Mouse (Mus musculus) stomach, embryonic 15.5 days (tissue): Measurements from ENCODE around the gene Dnah2. TPM values are rescaled to one million over a fixed set of nuclear protein-coding genes. Genes with fewer than 3 reads are reported as not detected.
A peak's percentile ranks its signal among the peaks of the same experiment; 100 is the strongest.

ENCODE experiments used
- ATAC-seq: fragments of 200-750 bp; cut with Nextera tagmentation; 2 replicates; pipeline ENCODE4 v1.8.0; 2017; ENCODE audit warnings: low read depth, moderate number of reproducible peaks, moderate TSS enrichment; ENCODE audit not compliant: insufficient read depth, low FRiP score
- H3K27ac ChIP-seq: fragments of 300-500 bp; sonication (generic); 2 replicates; pipeline ENCODE4 v1.5.1; 2015; ENCODE audit warnings: mild to moderate bottlenecking, inconsistent platforms
- H3K27me3 ChIP-seq: fragments of 300-500 bp; sonication (generic); replicated peaks from 2 replicates; pipeline ENCODE4 v1.6.1; 2015; ENCODE audit warnings: inconsistent platforms
- H3K36me3 ChIP-seq: fragments of 300-500 bp; sonication (generic); 2 replicates; pipeline ENCODE4 v1.6.1; 2015; ENCODE audit warnings: inconsistent platforms
- H3K4me1 ChIP-seq: fragments of 300-500 bp; sonication (generic); 2 replicates; pipeline ENCODE4 v1.6.1; 2015; ENCODE audit warnings: inconsistent platforms
- H3K4me2 ChIP-seq: fragments of 300-500 bp; sonication (generic); 2 replicates; pipeline ENCODE4 v1.6.1; 2015; ENCODE audit warnings: mild to moderate bottlenecking, inconsistent platforms
- H3K4me3 ChIP-seq: fragments of 300-500 bp; sonication (generic); replicated peaks from 2 replicates; pipeline ENCODE4 v1.5.1; 2015; ENCODE audit warnings: inconsistent platforms
- H3K9ac ChIP-seq: fragments of 300-500 bp; sonication (generic); 2 replicates; pipeline ENCODE4 v1.6.1; 2015; ENCODE audit warnings: inconsistent platforms
- H3K9me3 ChIP-seq: fragments of 300-500 bp; sonication (generic); 2 replicates; pipeline ENCODE4 v1.6.1; 2016; ENCODE audit warnings: inconsistent platforms
- WGBS: fragments of 180-500 bp; shearing (Covaris S2); methylation state at CpG from one replicate; pipeline ENCODE4 v1.1.7; 2015; 5-methylcytosine and 5-hydroxymethylcytosine counted together
- polyA plus RNA-seq: library from polyadenylated mRNA; unstranded; fragments of >200 nt; fragmentation: Nextera tagmentation; extraction: Ambion mirVana; gene quantifications from 2 replicates; pipeline ENCODE4 v1.2.1, GENCODE M21; 2015

Gene Dnah2
- polyA plus RNA-seq, 1 experiment from 2014 or later = 0.81 TPM

- 86% methylated on average over 10 of the region's 10 CpGs for WGBS
- H3K4me1 ChIP-seq = peaks cover 30% of the 10 kb centered on the region
- H3K4me2 ChIP-seq = no peak overlapping the region
- H3K36me3 ChIP-seq = no peaks in the 10 kb centered on the region
- ATAC-seq = no peak
- H3K4me3 ChIP-seq = no peak overlapping the region
- peaks cover 10% of the 10 kb centered on the region; the same call in 1 of the 2 replicates for H3K27me3 ChIP-seq
- H3K27ac ChIP-seq = no peak overlapping the region
- H3K9me3 ChIP-seq = no peaks in the 10 kb centered on the region
- H3K9ac ChIP-seq = no peak overlapping the region
Measured at GRCm38 (mm10) chr11:69422842-69423241, 126.1 kb downstream of the Dnah2 start.

GRCm38 (mm10) chr11:69421131-69421977 is 127.6 kb downstream of the Dnah2 start:
- H3K4me1 ChIP-seq = peaks cover 40% of the 10 kb centered on the region

GRCm38 (mm10) chr11:69420554-69421000 is 128.3 kb downstream of the Dnah2 start:
- 17% methylated on average over 10 of the region's 10 CpGs for WGBS
- no peak for ATAC-seq

More at GRCm38 (mm10) chr11:69421131-69421977, 127.6 kb downstream of the Dnah2 start:
- H3K9ac ChIP-seq = no peak overlapping the region
- ATAC-seq = no peak
- no peak overlapping the region for H3K4me3 ChIP-seq
- 21% methylated on average over 25 of the region's 25 CpGs for WGBS
- H3K36me3 ChIP-seq = no peaks in the 10 kb centered on the region
- H3K27me3 ChIP-seq = peaks cover 10% of the 10 kb centered on the region; the same call in 1 of the 2 replicates
- peak overlapping the region; percentile 96; the same call in 1 of the 2 replicates for H3K4me2 ChIP-seq
- no peak overlapping the region for H3K27ac ChIP-seq
- no peaks in the 10 kb centered on the region for H3K9me3 ChIP-seq

DNA sequence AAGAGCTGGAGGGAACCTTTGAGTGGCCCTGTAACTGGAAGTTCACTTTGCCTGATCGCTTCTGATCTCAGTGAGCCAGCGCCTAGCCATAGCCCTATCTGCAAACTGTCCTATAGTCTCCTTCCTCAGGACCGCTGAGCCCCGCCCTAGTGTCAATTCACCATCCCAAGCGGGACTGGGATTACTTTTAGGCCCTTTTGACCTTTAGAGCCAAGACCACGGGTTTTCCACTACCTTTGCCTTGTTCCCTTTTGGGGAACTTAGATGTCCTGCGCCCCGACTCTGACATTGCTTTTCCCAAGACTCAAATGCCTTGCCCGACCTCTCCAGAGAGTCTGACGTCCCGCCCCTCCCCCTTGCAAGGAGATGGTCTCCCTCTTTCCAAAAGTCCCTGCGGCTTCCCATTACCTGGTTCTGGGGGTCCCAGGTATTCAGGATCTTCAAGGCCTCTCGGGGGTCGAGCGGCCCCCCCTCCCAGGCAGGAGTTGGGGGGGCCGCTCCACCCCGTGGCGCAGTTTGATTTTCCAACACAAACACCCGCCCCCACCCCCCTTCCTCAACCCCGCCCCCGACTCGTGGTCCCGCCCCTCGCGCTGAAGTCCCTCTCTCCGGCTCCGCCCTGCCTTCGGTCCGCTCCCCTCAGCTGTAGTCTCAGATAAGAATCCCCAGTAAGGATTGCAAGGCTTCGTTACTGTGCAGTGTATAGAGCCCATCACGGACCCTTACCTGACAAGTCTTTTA is 128.9 kb downstream of the Dnah2 start:
- H3K4me3 ChIP-seq = peak overlapping the region; percentile 68
- peaks cover 10% of the 10 kb centered on the region; the same call in 1 of the 2 replicates for H3K27me3 ChIP-seq
- peaks cover 43% of the 10 kb centered on the region for H3K4me1 ChIP-seq
- H3K9ac ChIP-seq = peak overlapping the region; percentile 13; the same call in 1 of the 2 replicates
- peak overlapping the region; percentile 96 for H3K4me2 ChIP-seq
- H3K27ac ChIP-seq = peak overlapping the region; percentile 99
- ATAC-seq = no peak
- WGBS = under 1% methylated on average over 28 of the region's 31 CpGs
- no peaks in the 10 kb centered on the region for H3K9me3 ChIP-seq
- H3K36me3 ChIP-seq = no peaks in the 10 kb centered on the region

More at GRCm38 (mm10) chr11:69420554-69421000, 128.3 kb downstream of the Dnah2 start:
- H3K4me3 ChIP-seq = peak overlapping the region; percentile 68
- H3K27me3 ChIP-seq = peaks cover 10% of the 10 kb centered on the region; the same call in 1 of the 2 replicates
- H3K27ac ChIP-seq = no peak overlapping the region
- no peak overlapping the region for H3K9ac ChIP-seq
- H3K9me3 ChIP-seq = no peaks in the 10 kb centered on the region
- H3K4me1 ChIP-seq = peaks cover 40% of the 10 kb centered on the region
- H3K4me2 ChIP-seq = peak overlapping the region; percentile 96
- no peaks in the 10 kb centered on the region for H3K36me3 ChIP-seq

- Histone ChIP-seq H3K27ac (peak overlapping the region; percentile 99), H3K9ac (peak overlapping the region; percentile 13; the same call in 1 of the 2 replicates), H3K9me3 (no peaks in the 10 kb centered on the region), H3K4me1 (peaks cover 48% of the 10 kb centered on the region), H3K36me3 (no peaks in the 10 kb centered on the region), H3K4me3 (peak overlapping the region; percentile 68), H3K27me3 (peaks cover 10% of the 10 kb centered on the region; the same call in 1 of the 2 replicates), H3K4me2 (peak overlapping the region; percentile 96)
- under 1% methylated on average over 19 of the region's 19 CpGs for WGBS
- no peak for ATAC-seq
Measured at GRCm38 (mm10) chr11:69419443-69419812, 129.5 kb downstream of the Dnah2 start.

GRCm38 (mm10) chr11:69418481-69419442 is 130.1 kb downstream of the Dnah2 start:
- Histone ChIP-seq H3K4me1 (peaks cover 55% of the 10 kb centered on the region), H3K27ac (peak overlapping the region; percentile 99), H3K36me3 (no peaks in the 10 kb centered on the region), H3K4me2 (peak overlapping the region; percentile 96), H3K9me3 (no peaks in the 10 kb centered on the region), H3K27me3 (peaks cover 10% of the 10 kb centered on the region; the same call in 1 of the 2 replicates), H3K9ac (peak overlapping the region; percentile 44), H3K4me3 (peak overlapping the region; percentile 68)
- ATAC-seq = peak; percentile 90
- under 1% methylated on average over 45 of the region's 45 CpGs for WGBS

GRCm38 (mm10) chr11:69417449-69418384 is 131.2 kb downstream of the Dnah2 start:
- peak overlapping the region; percentile 99 for H3K27ac ChIP-seq
- H3K27me3 ChIP-seq = peaks cover 10% of the 10 kb centered on the region; the same call in 1 of the 2 replicates
- peak overlapping the region; percentile 44 for H3K9ac ChIP-seq
- H3K4me1 ChIP-seq = peaks cover 65% of the 10 kb centered on the region
- H3K9me3 ChIP-seq = no peaks in the 10 kb centered on the region
- no peaks in the 10 kb centered on the region for H3K36me3 ChIP-seq
- peak overlapping the region; percentile 68 for H3K4me3 ChIP-seq
- peak; percentile 23; the same call in 1 of the 2 replicates for ATAC-seq
- peak overlapping the region; percentile 96 for H3K4me2 ChIP-seq
- WGBS = under 1% methylated on average over 39 of the region's 39 CpGs

DNA sequence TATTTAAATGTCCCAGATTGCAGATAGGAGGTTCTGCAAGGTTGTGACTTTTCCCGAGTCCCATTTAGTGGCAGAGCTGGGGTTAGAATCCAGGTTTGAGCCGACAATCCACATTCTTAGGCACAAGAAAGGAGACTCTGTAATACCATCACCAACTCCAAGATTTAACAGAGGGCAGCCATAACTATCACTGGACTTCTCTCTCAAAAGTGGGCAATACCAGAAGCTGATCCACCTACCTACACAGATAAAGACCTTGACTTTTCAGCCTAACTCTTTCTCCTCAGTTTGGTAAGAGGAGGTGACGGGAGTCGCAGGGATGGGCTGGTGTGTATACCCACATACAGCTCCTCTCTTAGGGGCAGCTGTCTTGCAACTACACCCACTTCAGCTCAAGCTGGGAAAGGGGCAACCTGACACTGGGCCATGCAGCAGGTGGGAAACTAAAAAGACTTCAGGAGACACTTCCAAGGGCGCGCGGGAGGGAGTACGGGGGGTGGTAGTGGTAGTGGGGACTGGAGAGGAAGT is 131.9 kb downstream of the Dnah2 start:
- WGBS = 7% methylated on average over 8 of the region's 8 CpGs
- Histone ChIP-seq H3K4me2 (peak overlapping the region; percentile 96), H3K4me1 (peaks cover 71% of the 10 kb centered on the region), H3K4me3 (peak overlapping the region; percentile 68), H3K36me3 (no peaks in the 10 kb centered on the region), H3K27ac (peak overlapping the region; percentile 99), H3K9ac (no peak overlapping the region; the same call in 1 of the 2 replicates), H3K9me3 (no peaks in the 10 kb centered on the region), H3K27me3 (peaks cover 5% of the 10 kb centered on the region; the same call in 1 of the 2 replicates)
- ATAC-seq = no peak

DNA sequence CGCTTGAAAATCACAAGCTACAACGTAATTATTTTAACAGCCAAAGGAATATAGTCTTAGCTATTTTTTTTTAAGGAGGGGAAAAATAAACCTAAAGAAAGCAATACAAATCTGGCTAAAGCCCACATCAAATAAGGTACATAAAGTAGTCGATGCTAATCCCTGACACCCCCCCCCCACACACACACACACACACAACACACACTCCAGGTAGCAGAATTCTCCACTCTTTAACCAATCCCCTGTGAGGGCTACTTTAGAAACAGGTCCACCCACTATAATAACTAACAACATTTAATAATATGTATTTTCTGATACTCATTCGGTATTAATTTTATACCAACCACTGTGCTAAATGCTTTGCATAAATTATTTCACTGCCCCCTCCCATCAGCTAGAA is 132.4 kb downstream of the Dnah2 start:
- H3K4me2 ChIP-seq = peak overlapping the region; percentile 96
- H3K27me3 ChIP-seq = peaks cover 5% of the 10 kb centered on the region; the same call in 1 of the 2 replicates
- peak overlapping the region; percentile 99 for H3K27ac ChIP-seq
- WGBS = 4% methylated on average over 4 of the region's 4 CpGs
- no peaks in the 10 kb centered on the region for H3K9me3 ChIP-seq
- no peak for ATAC-seq
- H3K9ac ChIP-seq = no peak overlapping the region
- no peaks in the 10 kb centered on the region for H3K36me3 ChIP-seq
- peaks cover 73% of the 10 kb centered on the region for H3K4me1 ChIP-seq
- peak overlapping the region; percentile 68 for H3K4me3 ChIP-seq
